Mouse (Mus musculus) ES-Bruce4 (cell line): ENCODE measurements around the gene Atf1. TPM values are rescaled to one million over a fixed set of nuclear protein-coding genes. Genes with fewer than 3 reads are reported as not detected.
"Not testable (repeated sequence)": the region's sequence is repeated elsewhere in the genome, so short reads cannot be mapped to it uniquely, and the experiment has no call there.

Experiments used
- H3K27ac ChIP-seq: 2 replicates; pipeline ENCODE4 v1.5.1; 2012; ENCODE audit warnings: low read length, inconsistent platforms; ENCODE audit not compliant: insufficient read depth
- H3K27me3 ChIP-seq: 2 replicates; pipeline ENCODE4 v1.6.1; 2012; ENCODE audit warnings: mild to moderate bottlenecking, low read length, inconsistent platforms; ENCODE audit not compliant: control insufficient read depth, poor library complexity, insufficient read depth, severe bottlenecking
- H3K36me3 ChIP-seq: 2 replicates; pipeline ENCODE4 v1.6.1; 2012; ENCODE audit warnings: inconsistent platforms, mild to moderate bottlenecking, low read length, moderate library complexity; ENCODE audit not compliant: control insufficient read depth, poor library complexity, insufficient read depth, severe bottlenecking
- H3K4me1 ChIP-seq: one replicate; pipeline ENCODE4 v1.8.1; 2011; ENCODE audit warnings: low read length; ENCODE audit not compliant: control insufficient read depth, insufficient read depth
- H3K4me3 ChIP-seq: 2 replicates; pipeline ENCODE4 v1.5.1; 2011; ENCODE audit warnings: low read depth, mild to moderate bottlenecking, low read length
- H3K9ac ChIP-seq: 2 replicates; pipeline ENCODE4 v1.6.1; 2012; ENCODE audit warnings: low read depth, mild to moderate bottlenecking, inconsistent platforms; ENCODE audit not compliant: poor library complexity, severe bottlenecking
- H3K9me3 ChIP-seq: replicated peaks from 2 replicates; pipeline ENCODE4 v1.6.1; 2012; ENCODE audit warnings: mild to moderate bottlenecking, low read length, inconsistent platforms; ENCODE audit not compliant: control insufficient read depth, poor library complexity, insufficient read depth, severe bottlenecking
- CTCF ChIP-seq: IDR thresholded peaks from one replicate; pipeline ENCODE4 v1.8.1; 2011; ENCODE audit warnings: low read depth, low read length
- EP300 ChIP-seq: IDR thresholded peaks from 2 replicates; pipeline ENCODE4 v1.6.1; 2011; ENCODE audit warnings: low read depth, low read length; ENCODE audit not compliant: insufficient read depth
- POLR2A ChIP-seq: IDR thresholded peaks from one replicate; pipeline ENCODE4 v1.8.1; 2011; ENCODE audit warnings: low read length; ENCODE audit not compliant: insufficient read depth
- polyA plus RNA-seq: library from polyadenylated mRNA; stranded (reverse); fragments of >200 nt; gene quantifications from 2 replicates; pipeline ENCODE4 v1.2.4, GENCODE M21; 2011; ENCODE audit warnings: low read depth; ENCODE audit not compliant: missing spikeins, insufficient read depth, insufficient read length

The Atf1 gene
- polyA plus RNA-seq, 1 experiment: 55.8 TPM

GRCm38 (mm10) chr15:100273791-100274308 lies 46.2 kb downstream of the Atf1 start:
- H3K4me1 ChIP-seq, H3K9ac ChIP-seq, H3K9me3 ChIP-seq, H3K27me3 ChIP-seq, H3K36me3 ChIP-seq, H3K4me3 ChIP-seq: not testable (repeated sequence)
- peak; percentile 94 for TF ChIP-seq EP300
- H3K27ac ChIP-seq: peak overlapping the region; percentile 80

GRCm38 (mm10) chr15:100274790-100275559 lies 47.4 kb downstream of the Atf1 start:
- peak overlapping the region; percentile 98 for H3K27ac ChIP-seq
- H3K27me3 ChIP-seq: no peaks in the 10 kb centered on the region
- no peak overlapping the region for H3K9ac ChIP-seq
- no peak overlapping the region for H3K4me3 ChIP-seq
- H3K9me3 ChIP-seq: no peaks in the 10 kb centered on the region; the same call in 1 of the 2 replicates
- peaks cover 2% of the 10 kb centered on the region for H3K4me1 ChIP-seq
- TF ChIP-seq POLR2A (no peak), EP300 (peak; percentile 90), CTCF (no peak)
- H3K36me3 ChIP-seq: no peaks in the 10 kb centered on the region

GRCm38 (mm10) chr15:100276403-100276802 lies 48.8 kb downstream of the Atf1 start:
- H3K4me1 ChIP-seq: peaks cover 2% of the 10 kb centered on the region
- TF ChIP-seq POLR2A (no peak), EP300 (no peak), CTCF (no peak)
- H3K27me3 ChIP-seq: no peaks in the 10 kb centered on the region
- no peaks in the 10 kb centered on the region for H3K36me3 ChIP-seq
- H3K9ac ChIP-seq: peak overlapping the region; percentile 28; the same call in 1 of the 2 replicates
- H3K9me3 ChIP-seq: no peaks in the 10 kb centered on the region; the same call in 1 of the 2 replicates
- peak overlapping the region; percentile 98 for H3K27ac ChIP-seq
- no peak overlapping the region for H3K4me3 ChIP-seq

- TF ChIP-seq CTCF: no peak
- no peak for TF ChIP-seq EP300
- TF ChIP-seq POLR2A: no peak
- H3K27ac ChIP-seq: peak overlapping the region; percentile 76; the same call in 1 of the 2 replicates
- H3K36me3 ChIP-seq: no peaks in the 10 kb centered on the region
- H3K9me3 ChIP-seq: no peaks in the 10 kb centered on the region; the same call in 1 of the 2 replicates
- no peaks in the 10 kb centered on the region for H3K27me3 ChIP-seq
- H3K9ac ChIP-seq: peak overlapping the region; percentile 51; the same call in 1 of the 2 replicates
- peaks cover 2% of the 10 kb centered on the region for H3K4me1 ChIP-seq
- no peak overlapping the region for H3K4me3 ChIP-seq
These were observed 50.0 kb downstream of the Atf1 start for GRCm38 (mm10) chr15:100277586-100277985.

- H3K4me3 ChIP-seq: peak within 1 kb of the TSS; percentile 54
- H3K27ac ChIP-seq: peak within 1 kb of the TSS; percentile 82
- peaks cover 2% of the 10 kb centered on the region for H3K4me1 ChIP-seq
- no peaks in the 10 kb centered on the region; the same call in 1 of the 2 replicates for H3K9me3 ChIP-seq
- TF ChIP-seq POLR2A: no peak
- no peak for TF ChIP-seq CTCF
- no peak for TF ChIP-seq EP300
- no peaks in the 10 kb centered on the region for H3K36me3 ChIP-seq
- peak within 1 kb of the TSS; percentile 54 for H3K9ac ChIP-seq
- no peaks in the 10 kb centered on the region for H3K27me3 ChIP-seq
These were observed 53.0 kb downstream of the Atf1 start, which contains the start of gene Tmprss12 for GRCm38 (mm10) chr15:100280626-100281025. Tmprss12 (plus strand) TSS chr15:100280837.

GRCm38 (mm10) chr15:100288980-100289379 lies 61.4 kb downstream of the Atf1 start:
- no peaks in the 10 kb centered on the region for H3K27me3 ChIP-seq
- no peaks in the 10 kb centered on the region for H3K4me1 ChIP-seq
- no peak overlapping the region for H3K9ac ChIP-seq
- no peak overlapping the region for H3K4me3 ChIP-seq
- no peaks in the 10 kb centered on the region for H3K36me3 ChIP-seq
- H3K9me3 ChIP-seq: no peaks in the 10 kb centered on the region
- H3K27ac ChIP-seq: no peak overlapping the region
- no peak for TF ChIP-seq EP300
- TF ChIP-seq CTCF: no peak
- TF ChIP-seq POLR2A: no peak
